ENCODE assay signal across 24 mouse cellular contexts in genomic region chr2:37708835-37709234, GRCm38 (mm10). TPM values are rescaled to one million over a fixed set of nuclear protein-coding genes. Genes with fewer than 3 reads are reported as not detected.
A peak's percentile ranks its signal among the peaks of the same experiment; 100 is the strongest.
DNase-seq lines count a peak whose midpoint lies in the region; ATAC-seq and TF ChIP-seq lines count a peak whose summit lies in the region.
"Had no signal": no experiment of that assay in that cellular context is flagged by ENCODE, and none has a peak within 500 bp of the region (broad histone marks: within the 10 kb centered on the region; RNA-seq: fewer than 3 reads in every experiment).

No protein-coding gene starts in this region.

- no peak for TF ChIP-seq EP300 in heart, postnatal 0 days (IDR thresholded peaks at IDR 0.05; ENCODE audit: low read depth)
- TF ChIP-seq EP300 in liver, postnatal 0 days (IDR thresholded peaks at IDR 0.05; ENCODE audit: low read depth) = no peak

- WGBS in heart, postnatal 0 days = 73% methylated on average over 3 of the region's 3 CpGs
- 78% methylated on average over 3 of the region's 3 CpGs for WGBS in heart, embryonic 10.5 days
- 52% methylated on average over 3 of the region's 3 CpGs for WGBS in liver, postnatal 0 days (ENCODE audit: insufficient replicate concordance)
- WGBS in liver, embryonic 11.5 days = 80% methylated on average over 3 of the region's 3 CpGs

- H3K4me1 ChIP-seq in heart, postnatal 0 days (ENCODE audit: control insufficient read depth, insufficient read depth) = 0 out of 2 replicates have a peak, but pooled peaks cover 3% of the 10 kb centered on the region
- H3K4me1 ChIP-seq in heart, embryonic 10.5 days = peaks cover 10% of the 10 kb centered on the region
- peaks cover 5% of the 10 kb centered on the region; the same call in 1 of the 2 replicates for H3K4me1 ChIP-seq in liver, postnatal 0 days (ENCODE audit: insufficient read depth)
- no peaks in the 10 kb centered on the region for H3K4me1 ChIP-seq in liver, embryonic 11.5 days (replicated peaks; ENCODE audit: control insufficient read depth, insufficient read depth, low read length)
- H3K4me1 ChIP-seq: embryonic facial prominence, embryonic 15.5 days had no signal

- H3K27ac ChIP-seq in heart, postnatal 0 days (ENCODE audit: low read depth) = no peak overlapping the region
- H3K27ac ChIP-seq in heart, embryonic 10.5 days = no peak overlapping the region
- H3K27ac ChIP-seq in liver, postnatal 0 days (ENCODE audit: low read depth) = peak overlapping the region; percentile 65; the same call in 1 of the 2 replicates
- no peak overlapping the region for H3K27ac ChIP-seq in liver, embryonic 11.5 days (ENCODE audit: low read depth, low read length)
- H3K27ac ChIP-seq: embryonic facial prominence, embryonic 15.5 days; forebrain, embryonic 10.5 days; gastrocnemius, adult 2 months; heart, embryonic 13.5 days had no signal

- H3K4me2 ChIP-seq in heart, postnatal 0 days (ENCODE audit: low read depth, low read length) = no peak overlapping the region
- no peak overlapping the region for H3K4me2 ChIP-seq in liver, postnatal 0 days (ENCODE audit: low read depth, low read length)
- no peak overlapping the region for H3K4me2 ChIP-seq in liver, embryonic 11.5 days
- H3K4me2 ChIP-seq: embryonic facial prominence, embryonic 15.5 days; heart, embryonic 13.5 days had no signal

- no peak for TF ChIP-seq CTCF in heart, postnatal 0 days (IDR thresholded peaks at IDR 0.05; ENCODE audit: low read depth)
- no peak for TF ChIP-seq CTCF in liver, postnatal 0 days (IDR thresholded peaks at IDR 0.05; ENCODE audit: low read depth)

- H3K36me3 ChIP-seq in heart, postnatal 0 days (replicated peaks; ENCODE audit: control insufficient read depth, insufficient read depth, low read length) = no peaks in the 10 kb centered on the region
- H3K36me3 ChIP-seq in heart, embryonic 10.5 days = no peaks in the 10 kb centered on the region
- H3K36me3 ChIP-seq in liver, postnatal 0 days (replicated peaks; ENCODE audit: insufficient read depth, low read length) = no peaks in the 10 kb centered on the region
- H3K36me3 ChIP-seq in liver, embryonic 11.5 days (ENCODE audit: control insufficient read depth, insufficient read depth, low read length) = no peaks in the 10 kb centered on the region
- H3K36me3 ChIP-seq: embryonic facial prominence, embryonic 15.5 days; forebrain, embryonic 10.5 days; G1E; heart, embryonic 13.5 days had no signal

- DNase-seq in heart, postnatal 0 days (ENCODE audit: low spot score) = peak; percentile 5
- no peak for DNase-seq in heart, embryonic 10.5 days (ENCODE audit: low spot score)
- DNase-seq in kidney, postnatal 14 days = peak; percentile 34
- DNase-seq in kidney, adult 18-20 months = no peak
- no peak for DNase-seq in liver, postnatal 0 days
- no peak for DNase-seq in liver, embryonic 11.5 days (ENCODE audit: low spot score)
- DNase-seq in lung, postnatal 25 days (ENCODE audit: low spot score) = no peak
- DNase-seq: adrenal gland, postnatal 10 days; B cell, adult 2 months; cerebellum, adult 11 months; cerebellum, adult 8-10 months; cerebellum, postnatal 14 days; embryo, embryonic 11 days; gastrocnemius, adult 2 months; gastrocnemius, postnatal 25 days; heart, postnatal 10 days; heart, postnatal 4 days had no signal

- no peaks in the 10 kb centered on the region for H3K9me3 ChIP-seq in heart, postnatal 0 days (replicated peaks; ENCODE audit: control insufficient read depth, low read length)
- H3K9me3 ChIP-seq in heart, embryonic 10.5 days = no peaks in the 10 kb centered on the region
- no peaks in the 10 kb centered on the region for H3K9me3 ChIP-seq in liver, postnatal 0 days (ENCODE audit: low read length)
- no peaks in the 10 kb centered on the region for H3K9me3 ChIP-seq in liver, embryonic 11.5 days (ENCODE audit: control insufficient read depth, low read length)
- H3K9me3 ChIP-seq: embryonic facial prominence, embryonic 15.5 days; forebrain, embryonic 10.5 days; G1E; heart, embryonic 13.5 days had no signal

- ATAC-seq in heart, postnatal 0 days (ENCODE audit: insufficient read depth, low read depth) = no peak
- ATAC-seq in liver, postnatal 0 days = peak; percentile 83
- no peak for ATAC-seq in liver, embryonic 11.5 days (replicated peaks; ENCODE audit: low FRiP score)
- ATAC-seq: CD4-positive, CD25-positive, alpha-beta regulatory T cell, adult 4 months; forebrain, embryonic 14.5 days had no signal

- no peak overlapping the region for H3K9ac ChIP-seq in heart, postnatal 0 days (replicated peaks; ENCODE audit: low read depth, low read length)
- H3K9ac ChIP-seq in liver, postnatal 0 days (replicated peaks) = no peak overlapping the region
- no peak overlapping the region for H3K9ac ChIP-seq in liver, embryonic 11.5 days (ENCODE audit: low read depth, low read length)
- H3K9ac ChIP-seq: embryonic facial prominence, embryonic 15.5 days; heart, embryonic 13.5 days had no signal

- no peaks in the 10 kb centered on the region for H3K27me3 ChIP-seq in heart, postnatal 0 days (ENCODE audit: control insufficient read depth, insufficient read depth, low read length)
- H3K27me3 ChIP-seq in heart, embryonic 10.5 days (ENCODE audit: insufficient read depth, poor library complexity, severe bottlenecking) = peaks cover 3% of the 10 kb centered on the region; the same call in 1 of the 2 replicates
- H3K27me3 ChIP-seq in liver, postnatal 0 days (ENCODE audit: insufficient read depth, low read length) = no peaks in the 10 kb centered on the region
- H3K27me3 ChIP-seq in liver, embryonic 11.5 days (replicated peaks; ENCODE audit: control insufficient read depth, insufficient read depth, low read length) = 0 out of 2 replicates have a peak, but pooled peaks cover 2% of the 10 kb centered on the region
- H3K27me3 ChIP-seq: embryonic facial prominence, embryonic 15.5 days; heart, embryonic 13.5 days had no signal

- no peak overlapping the region for H3K4me3 ChIP-seq in heart, postnatal 0 days (ENCODE audit: low read depth, low read length)
- H3K4me3 ChIP-seq in heart, embryonic 10.5 days = no peak overlapping the region
- no peak overlapping the region for H3K4me3 ChIP-seq in liver, postnatal 0 days (ENCODE audit: low read depth, low read length)
- no peak overlapping the region for H3K4me3 ChIP-seq in liver, embryonic 11.5 days (ENCODE audit: low read depth, low read length)
- H3K4me3 ChIP-seq: embryonic facial prominence, embryonic 15.5 days; erythroblast, embryonic 14.5 days; forebrain, embryonic 10.5 days; gastrocnemius, adult 2 months; heart, embryonic 13.5 days had no signal

RNA-seq across cellular contexts. Expression of gene Strbp, which starts 5.2 kb away (rescaled TPM):
- 6.7 and 8.4 TPM in 2 replicates for total RNA-seq in heart, postnatal 0 days (2014; rRNA removed; ENCODE audit: low replicate concordance)
- polyA plus RNA-seq in heart, postnatal 0 days (2015; fragmentation: Nextera tagmentation; extraction: Ambion mirVana) = 11.4 and 11.5 TPM in 2 replicates
- 26.5 and 33.6 TPM in 2 replicates for polyA plus RNA-seq in heart, embryonic 10.5 days (2016; fragmentation: Nextera tagmentation; extraction: Ambion mirVana)
- polyA plus RNA-seq in liver, postnatal 0 days (2015; fragmentation: Nextera tagmentation; extraction: Ambion mirVana) = 14.6 and 15.7 TPM in 2 replicates
- polyA plus RNA-seq in liver, embryonic 11.5 days (2014; fragmentation: Nextera tagmentation; extraction: Ambion mirVana) = 37.2 and 38.8 TPM in 2 replicates

Comparison
In these comparisons a context has a peak if more than half of its experiments do, and no peak if none do; other contexts are left out.
1. DNase-seq: peak in heart, postnatal 0 days (single experiment) and kidney, postnatal 14 days (single experiment); none in heart, embryonic 10.5 days (single experiment), kidney, adult 18-20 months (single experiment), liver, postnatal 0 days (single experiment), liver, embryonic 11.5 days (single experiment) and lung, postnatal 25 days (single experiment).